Mouse (Mus musculus) adrenal gland, postnatal 14 days (tissue): ENCODE measurements around the gene Pla2g2d. TPM values are rescaled to one million over a fixed set of nuclear protein-coding genes. Genes with fewer than 3 reads are reported as not detected.
A peak's percentile ranks its signal among the peaks of the same experiment; 100 is the strongest.

Experiments
- DNase-seq: peaks from one replicate; pipeline ENCODE4 v3.0.0; 2021; ENCODE audit warnings: mixed read lengths
- long read RNA-seq, 2 experiments: library from polyadenylated mRNA; stranded (forward); transcript quantifications; one replicate each; pipeline ENCODE4 v2.0.0; 2021
- total RNA-seq: library from RNA; stranded (reverse); gene quantifications from 2 replicates; pipeline ENCODE4 v1.2.3, GENCODE M21; 2021

Pla2g2d gene
- total RNA-seq, result 1.1 and 10.7 TPM in 2 replicates
- long read RNA-seq, experiment 1, partial matches to known transcripts, result 0 of 1 reads
- long read RNA-seq, experiment 1, other reads (novel, unspliced or antisense), result 0 of 1 reads
- long read RNA-seq, experiment 2, partial matches to known transcripts, result 0 of 1 reads
- long read RNA-seq, experiment 2, other reads (novel, unspliced or antisense), result 0 of 1 reads

- DNase-seq, result no peak
Observed at GRCm38 (mm10) chr4:138775435-138775834, at the start of gene Pla2g2d. Gene Pla2g2d (plus strand): TSS chr4:138775735.

DNA sequence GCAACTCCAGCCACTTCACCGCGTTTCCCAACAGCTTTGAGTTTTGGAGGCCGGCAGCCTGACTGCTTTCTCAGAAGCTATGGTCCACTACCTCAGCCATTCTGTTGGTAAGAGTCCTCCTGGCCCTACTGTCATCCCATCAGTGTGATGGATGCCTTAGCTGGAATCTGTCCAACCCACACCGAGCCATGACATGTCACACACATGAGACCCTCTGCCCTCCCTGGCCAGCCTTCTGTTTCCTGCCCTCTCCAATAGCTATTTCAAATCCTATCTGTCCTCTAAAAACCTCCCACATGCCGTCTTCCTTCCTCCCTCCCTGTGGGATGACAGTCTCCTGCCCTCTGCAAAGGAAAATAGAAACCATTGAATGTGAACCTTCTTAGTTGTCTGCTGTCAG, 49.8 kb upstream of the Pla2g2d start:
- DNase-seq, result peak; percentile 40

GRCm38 (mm10) chr4:138729018-138729703, 46.4 kb upstream of the Pla2g2d start:
- peak; percentile 32 for DNase-seq

GRCm38 (mm10) chr4:138734105-138734504, 41.4 kb upstream of the Pla2g2d start:
- peak; percentile 28 for DNase-seq

GRCm38 (mm10) chr4:138734863-138735262, 40.7 kb upstream of the Pla2g2d start:
- no peak for DNase-seq

GRCm38 (mm10) chr4:138737031-138737430, 38.5 kb upstream of the Pla2g2d start, which contains the start of gene Ubxn10:
Gene Ubxn10 (minus strand): TSS chr4:138737167.
- DNase-seq, result no peak

DNA sequence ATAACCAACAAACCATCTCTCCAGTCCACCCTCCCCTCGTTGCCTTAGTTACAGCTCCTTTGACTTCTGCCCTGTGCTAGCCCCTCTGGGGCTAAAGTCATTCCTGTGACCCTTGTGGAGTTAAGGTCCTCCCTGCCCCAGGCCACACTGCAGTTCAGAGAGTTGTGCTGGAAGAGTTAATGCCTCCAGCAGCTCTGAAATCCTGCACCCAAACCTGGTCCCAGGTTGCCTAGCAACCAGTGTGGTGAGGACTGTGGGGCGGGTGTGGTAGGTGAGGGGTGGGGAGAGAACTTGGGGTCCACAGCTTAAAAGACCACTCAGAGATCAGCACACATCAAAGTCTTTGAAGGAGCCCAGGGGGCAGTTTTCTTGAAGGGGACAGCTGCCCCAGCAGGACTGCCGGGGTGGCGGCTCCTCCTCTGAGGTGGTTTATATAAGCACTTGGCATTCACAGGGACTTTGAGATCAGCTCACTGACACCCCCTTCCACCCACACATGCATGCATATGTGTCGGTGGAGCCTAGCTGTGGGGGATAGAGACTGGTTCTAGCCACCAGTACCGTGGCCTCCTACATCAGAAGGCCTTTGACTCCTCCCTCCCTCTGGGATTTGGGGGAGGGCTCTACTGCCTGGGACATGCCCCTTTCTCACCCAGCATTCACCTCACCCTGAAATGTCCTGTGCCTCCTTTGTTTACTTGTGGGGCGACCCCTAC, 36.2 kb upstream of the Pla2g2d start:
- no peak for DNase-seq

GRCm38 (mm10) chr4:138745884-138746283, 29.7 kb upstream of the Pla2g2d start:
- peak; percentile 49 for DNase-seq

- DNase-seq, result no peak
Observed at GRCm38 (mm10) chr4:138746866-138747265, 28.7 kb upstream of the Pla2g2d start.

DNA sequence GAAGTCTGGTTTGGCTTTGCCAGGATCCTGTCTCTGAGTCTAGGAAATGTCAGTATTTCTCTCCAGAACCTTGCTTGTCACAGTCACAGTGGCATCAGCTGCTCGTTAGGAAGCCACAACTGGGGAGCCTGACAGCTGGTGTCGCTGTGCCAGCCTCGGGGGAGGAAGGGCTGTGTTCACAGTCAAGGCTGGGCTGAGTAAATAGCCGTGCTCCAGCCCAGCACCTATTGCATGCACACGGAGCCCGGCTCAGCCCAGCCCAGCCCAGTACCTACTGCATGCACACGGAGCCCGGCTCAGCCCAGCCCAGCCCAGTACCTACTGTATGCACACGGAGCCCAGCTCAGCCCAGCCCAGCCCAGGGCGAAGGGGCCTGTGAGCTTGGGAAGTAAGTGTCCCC, 27.7 kb upstream of the Pla2g2d start:
- DNase-seq, result peak; percentile 61

DNA sequence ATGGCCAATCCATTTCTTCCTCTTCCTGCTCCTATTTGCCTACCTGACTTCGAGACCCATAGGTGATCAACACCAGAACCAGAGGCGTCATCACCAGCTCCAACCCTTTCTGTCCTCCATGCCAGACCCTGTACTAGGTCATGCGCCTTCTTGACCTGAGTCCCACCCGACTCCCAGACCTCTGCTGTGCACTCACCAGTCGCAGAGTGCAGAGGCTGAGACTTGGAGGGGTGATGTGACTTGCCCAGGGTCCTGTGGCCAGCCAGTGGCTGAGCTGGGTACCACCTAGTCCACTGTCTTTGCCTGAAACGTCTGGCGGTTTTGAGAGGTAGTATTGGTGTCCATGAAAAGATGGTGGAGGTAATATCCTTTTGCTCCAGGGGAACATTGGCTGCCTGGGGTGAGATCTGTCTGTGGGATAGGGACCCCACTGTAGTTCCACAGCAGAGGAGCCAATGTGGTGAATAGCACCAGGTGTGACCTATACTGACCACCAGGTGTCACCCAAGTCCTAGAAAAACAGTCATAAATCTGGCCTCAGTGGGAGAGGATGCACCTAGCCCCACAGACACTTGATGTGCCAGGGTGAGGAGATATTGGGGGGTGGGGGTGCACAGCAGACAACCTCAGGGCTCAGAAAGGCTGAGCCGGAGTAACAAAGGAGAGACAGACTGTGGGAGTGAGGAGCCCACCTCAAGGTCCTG, 27.0 kb upstream of the Pla2g2d start:
- peak; percentile 56 for DNase-seq

DNA sequence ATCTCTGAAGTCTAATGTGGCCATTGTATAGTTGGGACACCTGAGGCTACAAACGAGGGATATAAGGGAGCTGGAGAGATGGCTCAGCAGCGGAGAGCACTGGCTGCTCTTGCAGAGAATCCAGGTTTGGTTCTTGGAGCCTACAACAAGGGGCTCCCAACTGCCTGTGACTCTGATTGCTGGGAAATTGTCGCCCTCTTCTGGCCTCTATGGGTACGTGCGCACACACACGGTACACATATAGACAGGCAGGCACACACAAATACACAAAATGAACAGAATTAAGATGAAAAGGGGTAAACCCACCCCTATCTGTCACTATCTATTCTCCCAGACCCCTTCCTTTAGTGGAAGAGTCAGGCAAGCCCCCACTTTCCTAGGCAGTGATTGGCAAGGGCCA, 22.9 kb upstream of the Pla2g2d start:
- DNase-seq, result no peak

- no peak for DNase-seq
Observed at GRCm38 (mm10) chr4:138753608-138754007, 21.9 kb upstream of the Pla2g2d start.

- no peak for DNase-seq
Observed at GRCm38 (mm10) chr4:138754432-138754831, 21.1 kb upstream of the Pla2g2d start.

DNA sequence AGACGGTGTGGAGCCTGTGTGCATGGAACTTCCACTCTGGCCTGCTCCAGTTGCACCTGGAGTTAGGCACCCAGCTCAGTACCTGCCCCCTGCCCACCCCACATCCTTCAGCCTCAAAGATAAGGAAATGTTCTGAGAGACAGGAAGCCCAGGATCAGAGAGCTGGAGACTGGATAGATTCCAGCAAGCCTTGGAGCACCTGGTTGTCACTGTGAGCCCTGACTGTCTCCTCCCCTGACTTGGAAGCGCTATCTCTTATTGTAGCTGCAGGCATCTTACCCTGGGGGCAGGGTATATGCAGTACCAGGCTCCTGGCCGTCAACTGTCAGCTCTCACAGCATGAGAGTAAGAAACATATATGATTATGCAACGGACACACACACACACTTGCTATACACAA, 20.1 kb upstream of the Pla2g2d start:
- DNase-seq, result no peak

- no peak for DNase-seq
Observed at GRCm38 (mm10) chr4:138755983-138756382, 19.6 kb upstream of the Pla2g2d start.

- peak; percentile 47 for DNase-seq
Observed at GRCm38 (mm10) chr4:138757416-138757815, 18.1 kb upstream of the Pla2g2d start, which contains the start of gene Pla2g2f. Gene Pla2g2f (minus strand): TSS chr4:138757626.

GRCm38 (mm10) chr4:138762266-138762665, 13.3 kb upstream of the Pla2g2d start:
- DNase-seq, result peak; percentile 35

GRCm38 (mm10) chr4:138771970-138772369, 3.6 kb upstream of the Pla2g2d start:
- no peak for DNase-seq

- DNase-seq, result no peak
Observed at GRCm38 (mm10) chr4:138772386-138772785, 3.1 kb upstream of the Pla2g2d start.

DNA sequence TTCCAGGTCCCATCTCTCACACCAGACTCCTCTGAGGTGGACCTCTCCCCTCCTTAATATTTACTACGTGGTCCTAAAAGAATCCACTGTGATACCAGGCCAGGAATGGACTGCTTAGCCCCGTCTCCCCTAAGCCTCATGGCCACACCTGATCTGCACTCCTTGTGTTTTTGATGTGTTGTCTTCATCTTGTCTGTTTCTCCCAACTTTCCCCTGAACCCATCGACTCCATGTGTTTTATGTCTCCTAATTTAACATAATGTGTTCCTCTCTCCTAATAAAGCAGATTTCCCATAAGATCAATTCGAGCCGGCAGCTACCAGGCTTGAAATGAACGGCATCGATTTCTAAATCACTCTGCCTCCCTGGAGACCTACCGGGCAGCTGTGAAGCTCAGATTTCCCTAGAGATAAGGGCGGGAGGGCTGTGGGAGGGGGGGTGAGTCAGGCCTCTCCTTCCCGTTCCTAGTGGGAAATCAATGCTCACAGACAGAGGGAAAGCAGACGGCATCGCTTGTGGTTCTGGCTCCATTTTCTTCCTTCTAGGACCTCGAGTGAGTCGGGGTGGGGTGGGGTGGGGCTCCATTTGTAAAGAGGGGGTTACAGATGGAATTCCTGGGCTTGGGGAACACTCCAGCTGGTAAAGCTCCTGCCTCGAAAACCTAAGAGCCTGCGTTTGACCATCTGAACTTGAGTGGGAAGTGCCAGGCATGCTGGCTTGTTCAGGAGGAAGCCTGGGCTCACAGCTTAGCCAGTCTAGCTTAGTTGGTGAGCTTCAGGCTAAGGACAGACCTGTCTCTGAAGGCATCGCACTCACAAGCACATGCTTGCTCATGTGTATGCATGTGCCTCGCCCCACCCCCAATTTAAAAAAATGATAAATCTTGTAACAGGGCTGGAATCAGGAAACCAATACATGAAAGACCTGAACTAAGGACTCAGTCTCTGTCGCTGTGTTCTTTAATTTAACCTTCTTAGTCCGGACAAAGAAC, 2.2 kb downstream of the Pla2g2d start:
- DNase-seq, result peak; percentile 46
